Mouse (Mus musculus) cerebellum, adult 2 months (tissue): ENCODE measurements around the gene Il1r1.

ENCODE experiments used
- CTCF ChIP-seq: fragments of 200-500 bp; IDR thresholded peaks from 2 replicates; pipeline ENCODE4 v1.5.1; 2011; ENCODE audit warnings: low read depth, mild to moderate bottlenecking, control low read depth, low read length, moderate library complexity, borderline replicate concordance; ENCODE audit not compliant: insufficient read depth
- POLR2A ChIP-seq: fragments of 200-500 bp; IDR thresholded peaks from 2 replicates; pipeline ENCODE4 v1.6.1; 2011; ENCODE audit warnings: low read length, control low read depth, borderline replicate concordance; ENCODE audit not compliant: insufficient read depth

DNA sequence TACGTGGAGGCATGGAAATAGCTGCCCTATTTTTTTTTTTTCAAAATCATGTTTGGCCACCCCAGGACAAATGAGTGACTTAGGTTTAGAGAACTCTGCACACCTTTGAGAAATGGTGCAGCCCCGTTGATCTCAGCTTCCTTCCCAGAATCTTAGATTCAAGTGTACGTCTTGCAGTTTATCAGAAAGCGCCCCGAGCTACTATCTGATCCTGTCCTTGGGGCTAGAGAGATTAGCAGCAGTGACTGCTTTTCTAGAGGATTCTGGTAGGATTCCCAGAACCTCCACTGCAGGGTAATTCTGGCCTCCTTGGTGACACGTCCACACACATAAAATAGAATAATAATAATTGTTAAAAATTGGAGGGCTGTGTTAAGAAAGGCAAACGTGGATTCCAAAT lies 136.1 kb downstream of the Il1r1 start:
- TF ChIP-seq POLR2A (no peak), CTCF (no peak)
